Mouse (Mus musculus): ENCODE measurements around the gene Rad1.

DNA sequence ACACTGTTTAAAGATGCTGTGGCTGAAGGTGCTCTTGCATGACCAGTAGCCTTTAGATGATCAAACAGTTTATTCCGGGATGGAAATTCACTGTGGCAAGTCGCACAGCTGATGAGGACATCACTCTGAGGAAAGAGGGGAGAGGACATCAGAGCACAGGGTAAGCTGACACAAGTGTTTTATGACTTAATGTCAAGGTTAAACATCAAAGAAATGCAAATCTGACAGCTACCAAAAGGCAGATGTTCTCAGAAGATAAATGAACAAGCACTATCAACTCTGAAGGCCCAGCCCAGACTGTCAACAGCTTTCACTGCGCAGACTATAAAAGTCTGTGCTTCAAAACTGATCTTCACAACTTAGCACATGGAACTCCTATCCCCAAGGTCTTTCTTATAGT lies 38.7 kb upstream of the Rad1 start:
- TF ChIP-seq EP300 (IDR thresholded peaks at IDR 0.05; ENCODE audit: low read depth) (no peak), CTCF (IDR thresholded peaks at IDR 0.05; ENCODE audit: low read depth) (no peak)
